Mouse (Mus musculus): Measurements from ENCODE around the gene Rapgef2. TPM values are rescaled to one million over a fixed set of nuclear protein-coding genes. Genes with fewer than 3 reads are reported as not detected.
A peak's percentile ranks its signal among the peaks of the same experiment; 100 is the strongest.
"Not testable (repeated sequence)": the region's sequence is repeated elsewhere in the genome, so short reads cannot be mapped to it uniquely, and the experiment has no call there.

The Rapgef2 gene
- polyA plus RNA-seq, 1 experiment from 2014 or later: 4.4 TPM

DNA sequence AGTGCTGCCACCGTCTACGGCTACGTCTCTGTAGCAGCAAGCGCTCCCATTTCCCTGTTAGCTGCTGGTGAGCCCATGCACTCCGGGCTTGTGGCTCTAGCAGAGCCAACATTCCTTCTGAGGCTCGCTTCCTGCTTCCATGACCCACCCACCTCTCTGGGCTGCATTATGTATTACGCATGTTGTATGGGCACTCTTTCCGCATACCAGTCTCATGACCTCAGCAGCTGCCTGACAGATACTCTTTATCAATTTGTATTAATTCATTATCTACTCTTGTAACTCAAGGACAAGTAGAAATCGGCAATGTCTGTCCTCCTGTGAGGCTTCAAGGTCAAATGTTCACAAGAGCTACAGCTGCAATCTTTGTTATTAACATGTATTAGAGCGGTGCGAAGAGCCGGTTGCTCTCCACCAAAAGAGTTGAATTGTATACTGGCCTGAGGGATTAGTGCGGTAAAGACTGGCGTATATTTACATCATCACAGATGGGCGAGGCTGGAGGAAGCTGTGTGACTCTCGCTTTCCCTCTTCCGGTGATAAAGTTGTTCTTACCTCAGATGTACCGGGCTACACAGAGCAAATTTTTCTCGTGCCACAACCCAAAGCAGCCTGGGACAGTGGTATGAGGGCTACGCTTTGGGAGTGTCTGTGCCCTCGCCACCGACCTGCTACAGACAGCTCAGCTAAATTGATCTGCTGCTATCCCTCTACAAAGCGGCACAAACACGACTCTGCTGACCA lies 104.9 kb downstream of the Rapgef2 start:
- DNase-seq (ENCODE audit: extremely low spot score, low spot score): no peak
- WGBS: 80% methylated on average over 24 of the region's 24 CpGs
- H3K27me3 ChIP-seq (ENCODE audit: poor library complexity, severe bottlenecking): no peaks in the 10 kb centered on the region
- peaks cover 37% of the 10 kb centered on the region for H3K4me1 ChIP-seq
- no peak overlapping the region for H3K4me3 ChIP-seq
- H3K9me3 ChIP-seq: no peaks in the 10 kb centered on the region
- H3K27ac ChIP-seq: peak overlapping the region; percentile 51; the same call in 1 of the 2 replicates
- H3K36me3 ChIP-seq (replicated peaks): no peaks in the 10 kb centered on the region

DNA sequence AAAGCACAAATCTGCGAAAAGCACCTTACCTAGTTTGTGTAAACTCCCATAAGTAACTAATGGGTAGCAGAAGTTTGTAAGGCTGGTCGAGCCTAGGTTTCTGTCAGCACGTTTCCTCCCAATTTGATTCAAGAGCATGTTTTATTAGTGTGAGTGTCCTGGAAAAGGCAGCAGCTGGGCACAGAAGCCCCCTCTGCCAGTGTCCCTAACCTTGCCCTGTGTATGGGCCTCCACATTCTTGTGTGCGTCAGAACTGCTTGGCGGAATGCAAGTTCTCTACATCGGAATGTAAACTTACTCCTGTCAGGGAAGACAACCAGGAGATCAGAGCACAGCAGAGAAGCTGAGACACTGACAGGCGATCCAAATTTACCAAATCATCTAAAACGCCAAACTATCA lies 106.2 kb downstream of the Rapgef2 start:
- no peak for DNase-seq (ENCODE audit: extremely low spot score, low spot score)
- no peaks in the 10 kb centered on the region for H3K36me3 ChIP-seq (replicated peaks)
- no peak overlapping the region for H3K4me3 ChIP-seq
- no peak overlapping the region for H3K27ac ChIP-seq
- WGBS: 69% methylated on average over 8 of the region's 8 CpGs
- no peaks in the 10 kb centered on the region for H3K9me3 ChIP-seq
- H3K27me3 ChIP-seq (ENCODE audit: poor library complexity, severe bottlenecking): no peaks in the 10 kb centered on the region
- H3K4me1 ChIP-seq: peaks cover 37% of the 10 kb centered on the region

DNA sequence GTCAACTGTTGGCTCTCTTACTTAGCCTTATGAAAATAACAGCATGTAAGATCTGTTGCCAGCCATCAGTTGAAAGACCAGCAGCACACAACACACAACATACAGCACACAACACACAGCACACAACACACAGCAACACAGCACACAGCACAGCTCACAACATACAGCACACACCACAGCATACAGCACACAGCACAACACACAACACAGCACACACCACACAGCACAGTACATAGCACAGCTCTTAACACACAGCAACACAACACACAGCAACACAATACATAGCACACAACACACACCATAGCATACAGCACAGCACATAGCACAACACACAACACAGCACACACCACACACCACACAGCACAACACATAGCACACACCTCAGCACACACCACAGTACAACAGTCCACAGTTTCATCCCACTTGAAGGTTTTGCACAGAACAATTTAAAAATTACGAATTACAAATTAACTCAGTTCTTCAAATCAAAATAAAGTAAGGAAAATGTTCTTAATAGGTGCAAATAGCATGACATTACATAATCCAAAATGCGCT lies 106.7 kb downstream of the Rapgef2 start:
- no peak for DNase-seq (ENCODE audit: extremely low spot score, low spot score)
- Histone ChIP-seq H3K36me3 (replicated peaks) (no peaks in the 10 kb centered on the region), H3K9me3 (no peaks in the 10 kb centered on the region), H3K4me1 (peaks cover 37% of the 10 kb centered on the region), H3K27ac (no peak overlapping the region), H3K27me3 (ENCODE audit: poor library complexity, severe bottlenecking) (no peaks in the 10 kb centered on the region), H3K4me3 (no peak overlapping the region)
- WGBS: 93% methylated on average over 2 of the region's 2 CpGs

DNA sequence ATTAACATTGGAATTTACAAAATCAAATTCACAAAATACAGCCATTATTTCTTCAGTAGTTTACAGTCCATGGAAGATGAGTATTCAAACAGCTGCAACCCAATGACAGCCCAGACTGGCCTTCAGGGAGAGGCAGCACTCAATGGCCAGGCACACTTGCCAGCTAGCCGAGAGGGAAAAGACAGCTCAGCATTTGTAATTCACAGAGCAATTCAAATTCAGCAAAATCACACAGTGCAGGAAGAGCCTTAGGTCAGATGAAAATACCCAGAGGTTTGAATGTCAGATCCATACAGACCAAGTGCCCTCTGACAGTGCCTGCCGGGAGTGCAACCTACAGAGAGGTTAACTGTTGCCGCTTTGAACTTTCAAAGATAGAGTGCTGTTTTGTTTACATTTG lies 107.6 kb downstream of the Rapgef2 start:
- 82% methylated on average over 3 of the region's 3 CpGs for WGBS
- no peaks in the 10 kb centered on the region for H3K9me3 ChIP-seq
- H3K27me3 ChIP-seq (ENCODE audit: poor library complexity, severe bottlenecking): no peaks in the 10 kb centered on the region
- H3K4me1 ChIP-seq: peaks cover 37% of the 10 kb centered on the region
- no peak overlapping the region for H3K27ac ChIP-seq
- H3K36me3 ChIP-seq (replicated peaks): no peaks in the 10 kb centered on the region
- no peak for DNase-seq (ENCODE audit: extremely low spot score, low spot score)
- H3K4me3 ChIP-seq: no peak overlapping the region

DNA sequence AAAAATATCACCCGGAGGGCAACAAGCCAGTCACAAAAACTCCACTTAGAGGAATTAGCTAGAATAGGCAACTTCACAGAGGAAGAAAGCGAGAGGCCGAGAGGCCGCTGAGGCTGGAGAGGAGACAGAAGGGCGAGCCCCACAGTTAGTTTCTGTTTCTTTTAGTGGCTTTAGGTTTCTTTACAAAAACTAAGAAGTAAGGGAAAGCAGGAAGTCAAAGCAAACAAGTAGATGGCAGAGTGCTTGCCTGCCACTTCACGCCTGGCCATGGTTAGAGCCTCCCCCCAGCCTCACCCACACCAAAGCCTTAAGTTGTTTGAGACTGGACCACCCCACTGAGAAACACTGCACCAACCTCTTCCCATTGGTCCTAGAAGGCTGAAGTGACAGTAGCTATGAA lies 108.2 kb downstream of the Rapgef2 start:
- WGBS: 80% methylated on average over 6 of the region's 6 CpGs
- H3K9me3 ChIP-seq: no peaks in the 10 kb centered on the region
- H3K4me1 ChIP-seq: peaks cover 37% of the 10 kb centered on the region

DNA sequence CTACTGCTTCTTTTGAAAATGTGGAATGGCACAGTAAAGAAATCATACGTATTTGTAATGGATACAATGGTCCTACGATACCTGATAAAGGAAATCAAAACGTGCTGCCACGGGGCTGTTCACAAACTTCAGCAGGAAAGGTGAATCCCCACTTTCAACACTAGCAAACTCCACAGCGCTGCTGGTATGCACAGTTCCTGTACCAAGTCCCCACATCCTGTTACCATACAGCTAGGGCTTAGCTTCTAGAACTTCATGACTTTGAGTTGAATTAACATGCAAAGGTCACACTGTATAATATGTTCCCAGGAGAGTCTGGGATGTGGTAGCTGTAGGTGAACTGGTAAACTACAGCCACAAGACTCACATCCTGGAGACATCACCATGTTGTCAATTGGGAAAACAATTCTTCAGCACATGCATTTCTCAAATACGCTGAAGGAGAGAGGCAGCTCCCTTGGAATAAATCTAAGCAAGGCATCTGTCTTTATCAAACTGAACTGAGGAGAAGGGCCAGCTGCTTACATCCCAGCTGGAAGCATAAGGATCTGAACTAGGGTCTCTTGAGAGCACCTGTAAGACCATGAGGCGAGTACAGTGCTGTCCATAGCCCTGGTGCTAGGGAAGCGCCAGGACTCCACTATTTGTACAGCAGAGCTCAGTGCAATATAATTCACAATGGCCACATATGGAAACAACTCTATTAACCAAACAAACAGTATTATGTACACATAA lies 109.0 kb downstream of the Rapgef2 start:
- DNase-seq (ENCODE audit: extremely low spot score, low spot score): no peak
- no peak overlapping the region for H3K4me3 ChIP-seq
- no peaks in the 10 kb centered on the region for H3K27me3 ChIP-seq (ENCODE audit: poor library complexity, severe bottlenecking)
- 91% methylated on average over 8 of the region's 8 CpGs for WGBS
- no peaks in the 10 kb centered on the region for H3K9me3 ChIP-seq
- H3K27ac ChIP-seq: no peak overlapping the region
- no peaks in the 10 kb centered on the region for H3K36me3 ChIP-seq (replicated peaks)
- peaks cover 37% of the 10 kb centered on the region for H3K4me1 ChIP-seq

More for the DNA sequence above, 108.2 kb downstream of the Rapgef2 start:
- no peaks in the 10 kb centered on the region for H3K27me3 ChIP-seq (ENCODE audit: poor library complexity, severe bottlenecking)
- no peak for DNase-seq (ENCODE audit: extremely low spot score, low spot score)
- H3K27ac ChIP-seq: no peak overlapping the region
- no peaks in the 10 kb centered on the region for H3K36me3 ChIP-seq (replicated peaks)
- H3K4me3 ChIP-seq: no peak overlapping the region

DNA sequence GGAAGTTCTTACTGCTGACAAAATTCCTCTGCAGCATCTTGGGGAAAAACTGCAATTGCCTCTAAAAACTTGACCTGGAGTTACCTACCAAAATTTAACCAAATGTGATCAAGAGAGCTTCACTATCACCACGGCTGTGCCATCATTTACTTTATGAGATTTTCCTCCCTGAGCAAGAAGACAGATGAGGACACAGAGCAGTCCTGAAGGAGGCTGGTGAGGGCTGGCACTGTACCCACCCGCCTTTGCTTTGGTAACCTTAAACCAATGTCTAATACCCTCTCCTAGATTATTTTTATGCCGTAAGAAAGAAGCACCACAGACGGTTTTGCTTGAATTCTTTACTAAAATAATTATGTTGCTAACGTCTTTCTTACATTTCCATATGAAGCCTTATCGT lies 112.1 kb downstream of the Rapgef2 start:
- no peak overlapping the region for H3K27ac ChIP-seq
- no peaks in the 10 kb centered on the region for H3K27me3 ChIP-seq (ENCODE audit: poor library complexity, severe bottlenecking)
- peaks cover 12% of the 10 kb centered on the region for H3K4me1 ChIP-seq
- H3K9me3 ChIP-seq: no peaks in the 10 kb centered on the region
- WGBS: 93% methylated on average over 6 of the region's 6 CpGs
- no peak for DNase-seq (ENCODE audit: extremely low spot score, low spot score)
- peaks cover 9% of the 10 kb centered on the region; the same call in 1 of the 2 replicates for H3K36me3 ChIP-seq (replicated peaks)
- no peak overlapping the region for H3K4me3 ChIP-seq

DNA sequence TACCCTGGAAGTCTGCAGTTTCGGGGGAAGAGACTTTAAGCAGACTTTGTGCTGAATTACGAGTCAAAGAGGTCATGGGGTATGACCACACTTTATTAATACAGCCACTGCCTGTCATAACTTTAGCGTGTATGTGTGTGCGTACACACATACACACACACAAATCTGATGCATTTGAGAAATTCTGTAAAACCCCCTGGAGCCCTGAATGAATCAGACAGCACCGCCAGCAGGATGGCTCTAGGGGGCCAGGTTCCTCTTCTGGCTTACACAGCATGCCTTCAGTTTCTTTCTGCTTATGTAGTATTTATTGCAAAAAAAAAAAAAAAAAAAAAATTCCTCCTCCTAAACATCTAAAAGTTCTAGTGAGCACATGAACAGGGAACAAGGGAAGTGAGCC lies 113.0 kb downstream of the Rapgef2 start:
- Histone ChIP-seq H3K4me1 (peaks cover 7% of the 10 kb centered on the region), H3K36me3 (replicated peaks) (peaks cover 9% of the 10 kb centered on the region; the same call in 1 of the 2 replicates), H3K4me3 (no peak overlapping the region), H3K9me3 (no peaks in the 10 kb centered on the region), H3K27me3 (ENCODE audit: poor library complexity, severe bottlenecking) (no peaks in the 10 kb centered on the region), H3K27ac (no peak overlapping the region)
- no peak for DNase-seq (ENCODE audit: extremely low spot score, low spot score)
- 92% methylated on average over 5 of the region's 5 CpGs for WGBS

DNA sequence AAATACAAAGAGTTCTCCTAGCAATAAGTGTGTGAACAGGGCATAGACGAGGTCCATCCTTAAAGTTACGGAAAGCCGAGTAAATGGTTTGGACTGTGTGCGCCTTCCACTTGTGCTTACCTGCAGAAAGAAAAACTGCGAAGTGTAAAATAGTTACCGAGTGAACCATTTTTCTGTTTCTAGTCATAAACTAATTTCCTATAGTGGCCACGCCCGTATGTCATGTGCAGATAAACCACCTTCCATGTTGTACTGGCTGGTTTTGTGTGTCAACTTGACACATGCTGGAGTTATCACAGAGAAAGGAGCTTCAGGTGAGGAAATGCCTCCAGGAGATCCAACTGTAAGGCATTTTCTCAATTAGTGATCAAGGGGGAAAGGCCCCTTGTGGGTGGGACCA lies 115.2 kb downstream of the Rapgef2 start:
- H3K4me3 ChIP-seq; H3K9me3 ChIP-seq; H3K4me1 ChIP-seq; H3K27ac ChIP-seq; H3K27me3 ChIP-seq (ENCODE audit: poor library complexity, severe bottlenecking); DNase-seq (ENCODE audit: extremely low spot score, low spot score); H3K36me3 ChIP-seq (replicated peaks): not testable (repeated sequence)
- 95% methylated on average over 8 of the region's 8 CpGs for WGBS

DNA sequence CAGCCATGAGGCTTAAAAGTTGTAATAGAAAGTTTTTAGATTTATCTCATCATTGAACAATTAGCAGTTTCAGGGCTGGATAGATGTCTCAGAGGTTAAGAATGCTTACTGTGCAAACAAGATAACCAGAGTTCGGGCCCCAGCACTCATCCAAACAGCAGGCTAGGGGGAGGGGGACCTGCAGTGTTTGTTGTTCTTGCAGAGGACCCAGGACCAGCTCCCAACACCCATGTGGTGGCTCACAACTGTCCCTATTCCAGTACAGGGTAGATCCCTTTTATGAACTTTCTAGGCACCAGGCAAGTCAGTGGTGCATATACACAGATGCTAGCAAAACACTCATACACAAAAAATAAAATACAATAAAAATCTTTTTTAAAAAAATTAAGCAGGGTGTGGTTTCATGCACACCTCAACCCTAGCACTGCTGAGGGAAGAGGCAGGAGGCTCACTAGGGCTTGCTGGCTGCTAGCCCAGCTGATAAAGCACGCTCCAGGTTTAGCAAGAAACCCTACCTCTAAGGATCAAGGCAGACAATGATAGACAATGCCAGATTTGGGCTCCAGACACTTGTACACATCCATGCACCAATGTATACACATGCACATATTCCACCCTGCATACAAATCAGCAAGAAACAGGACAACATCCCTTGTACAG lies 118.0 kb downstream of the Rapgef2 start:
- H3K4me1 ChIP-seq: no peaks in the 10 kb centered on the region
- H3K36me3 ChIP-seq (replicated peaks): peaks cover 9% of the 10 kb centered on the region; the same call in 1 of the 2 replicates
- H3K9me3 ChIP-seq: no peaks in the 10 kb centered on the region
- no peak overlapping the region for H3K27ac ChIP-seq
- H3K4me3 ChIP-seq: no peak overlapping the region
- no peaks in the 10 kb centered on the region for H3K27me3 ChIP-seq (ENCODE audit: poor library complexity, severe bottlenecking)
- DNase-seq (ENCODE audit: extremely low spot score, low spot score): no peak
- WGBS: 67% methylated on average over 2 of the region's 2 CpGs

DNA sequence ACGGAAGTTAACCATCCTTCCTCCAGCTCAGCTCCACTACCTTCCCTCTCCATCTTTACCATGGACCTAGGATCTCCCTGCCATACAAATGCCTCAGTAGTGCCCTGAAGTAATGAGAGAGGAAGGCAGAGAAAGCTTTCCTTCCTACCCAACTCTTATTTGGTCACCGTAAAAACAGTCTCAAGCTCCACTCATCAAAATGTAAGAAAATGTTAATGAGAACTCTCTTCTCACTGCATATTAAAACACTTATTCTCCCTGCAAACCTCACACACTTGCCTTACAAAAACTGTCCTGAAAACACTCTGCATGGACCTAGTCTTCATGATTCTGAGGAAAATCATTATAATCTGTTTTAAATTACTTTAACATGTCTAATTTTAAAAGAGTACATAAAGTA lies 118.7 kb downstream of the Rapgef2 start:
- no peaks in the 10 kb centered on the region for H3K9me3 ChIP-seq
- peaks cover 9% of the 10 kb centered on the region; the same call in 1 of the 2 replicates for H3K36me3 ChIP-seq (replicated peaks)
- H3K27me3 ChIP-seq (ENCODE audit: poor library complexity, severe bottlenecking): no peaks in the 10 kb centered on the region
- no peak for DNase-seq (ENCODE audit: extremely low spot score, low spot score)
- no peak overlapping the region for H3K27ac ChIP-seq
- H3K4me3 ChIP-seq: no peak overlapping the region
- no peaks in the 10 kb centered on the region for H3K4me1 ChIP-seq
- 96% methylated on average over 2 of the region's 2 CpGs for WGBS

DNA sequence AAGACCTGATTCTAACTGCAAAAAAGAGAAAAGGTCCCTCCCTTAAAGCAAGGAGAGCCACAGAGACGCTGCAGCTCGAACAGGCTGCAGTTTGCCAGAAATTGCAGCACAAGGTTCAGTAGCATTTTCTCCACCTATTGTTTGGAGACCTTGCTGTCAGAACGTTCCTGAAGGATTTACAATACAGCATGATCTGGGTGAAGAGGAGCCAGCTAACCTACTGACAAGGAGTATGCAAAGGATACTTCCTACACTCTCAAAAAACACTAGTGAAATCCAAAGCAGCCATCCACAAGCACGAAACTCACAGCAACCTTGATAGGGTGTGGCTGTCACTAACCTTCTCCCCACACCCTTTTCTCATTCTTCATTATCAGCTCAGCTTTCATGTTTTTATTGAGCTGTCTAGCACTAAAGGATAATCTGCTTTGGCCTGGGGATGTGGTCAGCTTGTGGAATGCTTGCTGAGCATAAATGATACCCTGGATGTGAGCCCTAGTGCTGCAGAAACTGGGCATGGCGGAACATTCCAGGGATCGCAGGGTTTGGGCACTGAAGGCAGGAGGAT lies 124.4 kb downstream of the Rapgef2 start:
- DNase-seq (ENCODE audit: extremely low spot score, low spot score): no peak
- Histone ChIP-seq H3K4me3 (no peak overlapping the region), H3K27me3 (ENCODE audit: poor library complexity, severe bottlenecking) (no peaks in the 10 kb centered on the region), H3K4me1 (peaks cover 13% of the 10 kb centered on the region; the same call in 1 of the 2 replicates), H3K36me3 (replicated peaks) (no peaks in the 10 kb centered on the region), H3K9me3 (no peaks in the 10 kb centered on the region), H3K27ac (no peak overlapping the region)
- WGBS: 75% methylated on average over 6 of the region's 6 CpGs
